Mouse (Mus musculus) adrenal gland, adult (tissue): ENCODE data around the gene C2cd3.
A peak's percentile ranks its signal among the peaks of the same experiment; 100 is the strongest.

Experiments
- DNase-seq, 2 experiments: peaks; one replicate each; pipeline ENCODE4 v3.0.0; 2022 to 2023; ENCODE audit warnings: low spot score in 1 of 2; ENCODE audit not compliant: inconsistent age in 2 of 2

Gene C2cd3

DNA sequence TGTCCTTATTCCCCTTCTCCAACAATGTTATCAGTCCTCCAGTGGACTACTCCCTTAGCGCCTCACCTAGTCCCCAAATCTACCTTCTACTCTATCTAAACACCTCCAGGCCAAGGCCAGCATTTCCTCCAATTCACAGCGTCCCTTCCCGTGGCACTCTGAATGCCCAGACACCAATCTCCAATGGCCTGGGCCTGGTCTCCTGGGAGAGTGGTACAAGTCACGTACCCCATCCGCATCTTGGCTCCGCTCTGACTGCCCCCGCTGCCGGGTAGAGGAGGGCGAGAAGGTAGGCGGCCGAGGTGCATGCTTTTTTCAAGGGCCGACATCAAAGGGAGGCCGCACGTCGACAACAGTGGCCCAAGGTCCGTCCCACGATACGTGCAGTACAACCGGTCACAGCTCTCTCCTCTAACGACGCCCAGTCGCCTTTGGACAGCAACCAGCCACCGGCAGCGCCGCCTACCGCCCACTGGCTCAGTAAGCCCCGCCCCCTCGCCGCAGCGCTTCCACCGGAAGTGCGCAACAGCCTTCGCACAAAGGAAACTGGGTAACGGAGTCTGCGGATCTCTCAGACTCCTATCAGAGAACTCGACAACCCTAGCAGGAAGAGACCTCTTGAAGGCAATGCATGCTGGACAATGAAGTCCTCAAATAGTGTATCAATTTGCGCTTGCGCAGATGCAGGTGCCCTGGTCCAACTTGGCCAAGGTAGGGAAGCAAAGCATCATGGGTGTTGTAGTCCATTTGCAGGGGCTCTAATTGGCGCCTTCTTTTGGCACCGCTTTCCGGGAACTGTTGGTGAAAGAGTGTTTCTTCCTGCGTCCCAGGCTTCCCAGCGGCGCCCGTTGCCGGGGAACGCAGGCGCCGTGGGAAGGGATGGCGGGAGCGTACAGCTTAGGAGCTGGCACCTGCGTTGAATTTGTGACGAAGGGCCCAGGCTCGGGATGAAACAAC, at the start of gene C2cd3, which contains the start of gene Ppme1:
Gene C2cd3, plus strand, starts transcription at position 739 of the 957 bp plus-strand sequence.
Gene Ppme1, minus strand, starts transcription at position 813 of the 957 bp plus-strand sequence.
- peak; percentile 99 to 100 for DNase-seq

GRCm38 (mm10) chr7:100323721-100324120, 48.3 kb upstream of the C2cd3 start:
- no peak for DNase-seq

GRCm38 (mm10) chr7:100325482-100325881, 46.6 kb upstream of the C2cd3 start:
- DNase-seq = peak in 1 of 2 experiments; percentile 73

GRCm38 (mm10) chr7:100327514-100327913, 44.5 kb upstream of the C2cd3 start:
- no peak for DNase-seq

- no peak for DNase-seq
Observed at GRCm38 (mm10) chr7:100328636-100329035, 43.4 kb upstream of the C2cd3 start.

DNA sequence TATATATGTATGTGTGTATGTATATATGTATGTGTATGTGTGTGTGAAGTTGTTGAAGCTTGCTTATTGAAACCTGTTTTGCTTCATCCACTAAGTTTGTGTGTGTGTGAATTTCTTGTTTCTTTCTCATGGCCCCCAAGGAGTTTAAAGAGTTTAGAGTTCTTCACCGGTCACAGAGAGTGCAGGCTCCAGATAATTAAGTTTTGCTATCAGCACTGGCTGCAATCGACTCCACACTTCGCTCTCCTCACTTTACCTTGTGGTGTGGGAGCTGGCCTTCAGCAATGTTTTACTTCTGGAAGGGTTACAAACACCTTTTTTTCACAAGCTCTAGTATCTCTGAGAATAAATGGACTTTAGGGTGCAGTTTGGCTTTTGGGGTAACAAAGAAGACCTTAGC, 40.8 kb upstream of the C2cd3 start:
- no peak for DNase-seq

DNA sequence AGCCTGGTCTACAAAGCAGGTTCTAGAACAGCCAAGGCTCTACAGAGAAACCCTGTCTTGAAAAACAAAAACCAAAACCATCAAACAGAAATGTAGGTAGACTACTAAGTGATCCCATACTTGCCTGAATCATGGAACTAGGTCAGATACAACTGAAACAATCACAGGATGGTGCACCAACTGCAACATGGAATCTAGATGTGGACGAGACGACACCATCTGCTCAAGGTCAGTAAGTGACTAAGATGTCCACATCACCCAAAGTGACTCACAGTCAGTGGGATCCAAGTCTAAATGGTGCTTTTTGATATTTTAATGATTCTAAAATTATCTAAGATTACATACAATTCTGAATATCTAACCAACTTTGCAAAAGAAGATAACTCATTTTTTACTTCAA, 36.1 kb upstream of the C2cd3 start:
- peak; percentile 42 to 63 for DNase-seq

DNA sequence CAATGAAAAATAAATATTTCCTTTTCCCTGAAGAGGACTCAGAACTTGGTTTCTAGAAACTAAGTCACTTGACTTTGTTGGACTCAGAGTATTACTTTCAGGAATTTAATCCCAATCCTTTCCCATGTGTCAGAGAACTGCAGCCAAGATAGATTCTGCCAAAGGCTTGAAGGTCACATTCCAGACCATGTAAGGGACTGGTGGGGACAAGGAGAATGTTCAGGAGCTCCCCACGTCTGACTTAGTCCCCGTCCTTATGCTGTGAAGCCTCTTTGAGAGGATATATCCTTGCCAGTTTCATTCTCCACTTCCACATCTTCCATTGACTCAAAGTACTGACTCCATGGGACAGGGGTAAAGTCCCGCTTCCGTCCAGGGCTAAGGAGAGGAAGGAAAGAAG, 17.0 kb upstream of the C2cd3 start:
- peak in 1 of 2 experiments; percentile 54 for DNase-seq

- no peak for DNase-seq
Observed at GRCm38 (mm10) chr7:100356324-100356723, 15.7 kb upstream of the C2cd3 start.

DNA sequence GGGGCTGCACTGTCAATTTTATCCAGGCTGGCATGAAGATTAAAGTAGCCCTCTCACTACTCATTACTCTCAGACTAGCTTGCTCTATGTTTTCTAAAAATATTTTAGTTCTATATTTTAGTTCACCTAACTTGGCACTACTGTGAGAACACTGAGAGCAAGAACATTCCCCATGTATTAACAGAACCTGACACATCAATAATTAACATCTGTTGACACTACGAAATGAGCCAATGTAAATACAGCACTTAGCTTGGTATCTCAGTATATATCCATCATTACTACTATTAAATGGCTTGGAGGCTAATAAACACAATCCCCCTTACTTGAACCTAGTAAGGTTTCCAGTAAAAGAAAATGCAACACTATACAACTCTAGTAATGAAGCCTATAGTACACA, 15.3 kb upstream of the C2cd3 start:
- no peak for DNase-seq

DNA sequence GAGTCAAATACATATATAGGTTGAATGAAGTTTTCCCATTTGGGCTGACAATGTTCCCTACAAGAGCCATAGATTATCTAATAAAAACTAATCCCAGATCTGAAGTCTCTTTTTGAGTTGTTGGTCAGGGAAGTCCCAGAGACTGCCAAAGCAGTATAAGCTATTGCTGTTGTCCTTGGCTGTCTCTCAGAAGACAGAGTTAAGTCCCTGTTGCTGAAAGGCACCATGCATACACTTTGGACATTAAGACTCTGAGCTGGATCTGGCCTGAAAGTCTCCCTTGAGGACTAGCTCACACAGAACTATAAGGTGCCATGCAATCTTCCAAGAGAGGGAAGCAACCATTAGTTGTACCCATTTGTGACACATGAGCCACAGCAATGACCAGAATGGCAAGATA, 14.2 kb upstream of the C2cd3 start:
- no peak for DNase-seq

DNA sequence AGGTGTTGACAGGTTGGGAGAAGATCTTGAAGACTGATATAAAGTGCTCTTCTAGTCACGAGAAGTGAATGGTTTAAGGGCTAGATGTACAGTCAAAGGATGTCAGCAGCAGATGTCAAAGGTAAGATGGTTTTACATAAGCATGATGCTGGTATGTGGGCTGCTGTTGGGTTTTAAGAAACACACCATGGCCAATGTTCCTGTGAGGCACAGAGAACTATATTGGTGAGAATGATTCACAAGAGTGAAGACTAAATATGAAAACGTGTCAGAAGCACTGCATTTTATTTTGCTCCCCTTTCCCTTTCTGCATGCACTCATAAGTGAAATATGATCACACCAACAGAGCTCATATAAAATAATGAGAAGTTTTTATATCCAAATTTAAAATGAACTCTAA, 8.9 kb upstream of the C2cd3 start:
- DNase-seq = no peak

DNA sequence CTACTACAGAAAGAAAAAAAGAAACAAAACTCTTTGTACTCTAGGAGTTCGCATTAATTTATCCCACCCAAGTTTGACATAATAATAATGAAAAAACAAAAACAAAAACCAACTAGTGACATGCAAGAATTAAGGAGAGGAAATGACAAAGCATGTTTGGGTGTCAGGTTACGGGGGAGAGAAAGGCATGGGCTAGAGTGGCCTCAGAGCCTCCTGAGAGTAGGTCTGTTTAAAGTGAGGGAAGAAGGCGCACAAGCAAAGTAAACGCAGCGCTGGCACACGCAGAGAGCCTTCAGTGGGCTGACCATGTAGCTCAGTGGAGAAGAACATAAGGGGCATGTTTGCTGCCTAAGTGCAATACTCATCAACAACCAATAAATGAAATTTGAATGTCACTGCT, 7.1 kb upstream of the C2cd3 start:
- DNase-seq = no peak

GRCm38 (mm10) chr7:100372452-100372980, 483 bp downstream of the C2cd3 start:
- DNase-seq = no peak

- no peak for DNase-seq
Observed at GRCm38 (mm10) chr7:100378257-100378656, 6.2 kb downstream of the C2cd3 start.

DNA sequence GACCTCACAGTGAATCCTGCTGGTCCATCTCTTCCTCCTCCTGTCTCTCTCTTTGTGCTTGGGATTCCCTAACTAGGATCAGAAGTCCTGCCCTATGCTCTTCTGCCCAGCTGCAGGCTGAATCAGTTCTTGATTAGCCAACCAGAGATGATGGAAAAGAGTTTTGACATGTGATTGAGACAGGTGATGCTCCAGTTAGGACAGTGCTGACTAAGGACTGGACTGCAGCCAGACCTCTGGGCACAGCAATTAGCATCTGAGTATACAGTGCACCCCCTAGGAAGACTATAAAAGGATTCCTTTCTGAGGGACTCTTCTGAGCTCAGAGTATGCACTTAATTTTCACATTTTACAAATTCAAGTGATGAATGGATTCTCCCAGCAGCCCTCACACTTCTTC, 9.1 kb downstream of the C2cd3 start:
- DNase-seq = no peak

- no peak for DNase-seq
Observed at GRCm38 (mm10) chr7:100383207-100383606, 11.2 kb downstream of the C2cd3 start.

DNA sequence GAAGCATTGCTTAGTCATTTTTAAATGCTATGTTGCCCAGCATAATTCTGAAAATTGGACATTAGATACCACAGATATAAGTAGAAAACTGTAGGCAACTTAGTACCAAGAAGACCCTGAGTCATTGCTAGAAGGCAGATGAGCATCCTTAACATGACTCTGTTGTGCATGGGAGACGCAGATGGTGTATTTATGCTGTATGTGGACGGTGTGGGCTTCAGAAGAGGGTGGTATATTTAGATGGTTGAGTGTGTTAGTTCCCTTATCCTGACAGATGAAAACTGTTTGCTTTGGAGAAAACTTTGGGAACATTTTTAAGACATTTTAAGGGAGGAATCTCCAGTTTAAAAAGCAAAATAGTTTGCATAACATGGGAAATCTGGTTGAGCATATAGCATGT, 16.1 kb downstream of the C2cd3 start:
- no peak for DNase-seq

GRCm38 (mm10) chr7:100390166-100390565, 18.1 kb downstream of the C2cd3 start:
- DNase-seq = no peak

- DNase-seq = no peak
Observed at GRCm38 (mm10) chr7:100392265-100392664, 20.2 kb downstream of the C2cd3 start.

DNA sequence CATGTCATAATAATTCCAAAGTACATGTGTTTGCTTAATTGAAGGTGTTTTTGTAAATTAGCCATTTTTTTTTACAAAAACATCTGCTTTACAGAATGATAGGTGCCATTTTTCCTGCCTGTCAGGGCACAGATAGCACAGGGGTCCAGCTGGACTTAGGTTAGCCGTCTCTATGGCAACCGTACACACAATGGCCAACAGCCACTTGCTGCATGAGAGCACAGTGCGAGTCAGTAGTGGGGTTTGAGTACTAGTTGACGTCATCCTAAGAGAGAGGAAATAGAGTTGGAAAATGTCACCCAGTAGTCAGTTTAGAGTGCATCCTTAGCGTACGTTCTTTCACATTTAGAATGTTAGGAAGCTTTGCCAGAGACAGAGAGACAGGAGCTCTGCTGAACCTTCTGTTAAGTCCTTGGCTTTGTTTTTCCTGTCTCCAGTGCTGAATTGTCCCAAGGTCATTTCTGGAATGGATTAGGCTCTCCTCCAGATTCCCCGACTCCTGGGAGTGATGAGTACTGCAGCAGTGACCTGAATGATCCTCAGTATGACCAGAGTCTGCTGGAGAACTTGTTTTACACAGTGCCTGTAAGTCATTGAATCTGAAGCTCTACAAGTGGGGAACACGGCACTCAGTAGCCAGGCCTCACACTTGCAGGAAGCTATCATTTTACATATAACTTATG, 27.3 kb downstream of the C2cd3 start:
- DNase-seq = peak; percentile 44 to 68
